Mouse (Mus musculus): Measurements from ENCODE around the gene Mif.

DNA sequence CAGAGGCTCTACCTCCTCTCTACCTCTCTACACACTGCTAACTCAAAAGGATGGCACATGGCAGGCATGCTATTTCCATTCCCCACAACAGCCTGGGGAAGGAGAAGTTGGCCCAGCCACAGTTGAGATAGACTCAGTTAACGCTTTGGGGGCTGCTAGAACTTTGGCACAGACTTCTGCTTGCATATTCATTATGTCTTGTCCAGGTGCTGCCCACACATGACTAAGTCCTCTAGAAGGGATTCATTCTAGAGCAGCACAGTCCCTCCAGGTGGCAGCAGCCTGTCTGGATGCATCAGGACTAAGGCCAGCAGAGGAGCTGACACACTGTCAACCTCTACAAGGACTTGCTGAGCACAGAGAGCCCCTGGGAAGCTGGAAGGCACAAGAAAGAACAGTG, 36.2 kb upstream of the Mif start:
- TF ChIP-seq CTCF (IDR thresholded peaks at IDR 0.05; ENCODE audit: control insufficient read depth, insufficient read depth, insufficient replicate concordance, low read depth, low read length) (no peak), POLR2A (IDR thresholded peaks at IDR 0.05; ENCODE audit: control insufficient read depth, low read depth, low read length) (no peak)
